Mouse (Mus musculus) gastrocnemius, adult 18-20 months (tissue): ENCODE data around the gene Dhx33. TPM values are rescaled to one million over a fixed set of nuclear protein-coding genes. Genes with fewer than 3 reads are reported as not detected.

Experiments
- total RNA-seq, 2 experiments: library from RNA; stranded (reverse); gene quantifications; 2 replicates each; pipeline ENCODE4 v1.2.3; 2021

Gene Dhx33
- total RNA-seq, 2 experiments from 2014 or later = 6.1 to 7.6 TPM

Other genes starting within 250 kb of the Dhx33 start
- gene Zfp3, start 240.2 kb downstream of the Dhx33 start, total RNA-seq = 10 to 100 TPM; 12.0 to 13.0 TPM
- gene Scimp, start 191.9 kb downstream of the Dhx33 start, total RNA-seq = not detected
- 10 to 100 TPM; 36.6 to 39.7 TPM for gene Rabep1, start 159.7 kb downstream of the Dhx33 start, total RNA-seq
- 10 to 100 TPM; 31.7 to 33.8 TPM for gene Nup88, start 34.5 kb downstream of the Dhx33 start, total RNA-seq
- gene Rpain, start 34.2 kb downstream of the Dhx33 start, total RNA-seq = 10 to 100 TPM; 13.6 TPM
- gene C1qbp, start 21.4 kb downstream of the Dhx33 start, total RNA-seq = 100 to 1,000 TPM; 120 TPM
- 1 to 10 TPM; 5.0 to 6.7 TPM for gene Mis12, start 15.2 kb upstream of the Dhx33 start, total RNA-seq
- gene Derl2, start 15.4 kb upstream of the Dhx33 start, total RNA-seq = 10 to 100 TPM; 14.2 TPM
- gene 6330403K07Rik, start 29.1 kb upstream of the Dhx33 start, total RNA-seq = under 1 TPM in 1 of 2 experiments, not detected in 1; 0.16 TPM
- gene Nlrp1a, start 140.3 kb upstream of the Dhx33 start, total RNA-seq = under 1 TPM; 0.12 to 0.23 TPM
- gene Nlrp1b, start 226.3 kb upstream of the Dhx33 start, total RNA-seq = under 1 TPM; 0.07 to 0.09 TPM